Mouse (Mus musculus) left cerebral cortex, adult 6 months (tissue): ENCODE results near the gene E4f1. TPM values are rescaled to one million over a fixed set of nuclear protein-coding genes. Genes with fewer than 3 reads are reported as not detected.

ENCODE experiments used
- long read RNA-seq, 2 experiments: library from polyadenylated mRNA; unstranded; transcript quantifications; one replicate each; pipeline ENCODE4 v2.0.0; 2019 to 2020
- polyA plus RNA-seq: library from polyadenylated mRNA; unstranded; fragments of <200 nt; fragmentation: Nextera tagmentation; gene quantifications from 2 replicates; pipeline ENCODE4 v1.2.3, GENCODE M21; 2021

The E4f1 gene
- polyA plus RNA-seq: 10.7 and 12.9 TPM in 2 replicates
- long read RNA-seq, experiment 1, transcript E4f1-201 (14 exons, 2,574 nt): major isoform, 18 of 106 reads
- long read RNA-seq, experiment 1, partial matches to known transcripts: 34 of 106 reads
- long read RNA-seq, experiment 1, other reads (novel, unspliced or antisense): 50 of 106 reads
- long read RNA-seq, experiment 2, partial matches to known transcripts: 5 of 17 reads
- long read RNA-seq, experiment 2, other reads (novel, unspliced or antisense): 10 of 17 reads

DNA sequence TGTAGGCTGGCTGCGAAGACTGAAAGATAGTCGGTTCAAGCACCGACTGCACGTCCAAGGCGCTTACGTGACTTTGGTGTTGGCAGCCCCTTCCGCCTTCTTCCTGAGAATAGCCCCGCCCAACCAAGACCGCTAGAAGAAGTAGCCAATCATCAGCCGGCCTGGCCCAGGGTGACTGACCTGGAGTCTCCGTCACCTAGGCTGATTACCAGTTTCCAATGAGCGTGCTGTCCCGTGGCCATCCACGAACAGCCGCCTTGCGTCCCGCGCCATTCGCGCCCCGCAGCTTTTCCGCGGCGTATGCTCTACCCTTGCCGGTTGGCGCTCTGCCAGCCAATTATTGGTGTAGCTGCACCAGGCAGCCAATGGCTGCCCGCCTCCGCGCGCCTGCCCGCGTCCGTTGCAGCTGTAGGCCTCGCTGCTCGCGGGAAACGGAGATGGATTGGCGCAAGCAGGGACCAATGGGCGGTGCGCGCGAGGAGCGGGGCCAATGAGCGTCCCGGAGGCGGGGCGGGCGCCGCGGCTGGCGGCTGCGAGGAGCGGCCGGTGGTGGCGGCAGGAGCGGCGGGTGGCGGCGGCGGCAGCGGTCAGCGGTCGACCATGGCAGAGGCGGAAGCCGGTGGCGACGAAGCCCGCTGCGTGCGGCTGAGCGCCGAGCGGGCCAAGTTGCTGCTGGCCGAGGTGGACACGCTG, at the start of gene E4f1, which contains the start of gene Pgp:
TSS of gene E4f1 (minus strand) at position 404 of the 693 bp plus-strand sequence.
TSS of gene Pgp (plus strand) at position 483 of the 693 bp plus-strand sequence.

DNA sequence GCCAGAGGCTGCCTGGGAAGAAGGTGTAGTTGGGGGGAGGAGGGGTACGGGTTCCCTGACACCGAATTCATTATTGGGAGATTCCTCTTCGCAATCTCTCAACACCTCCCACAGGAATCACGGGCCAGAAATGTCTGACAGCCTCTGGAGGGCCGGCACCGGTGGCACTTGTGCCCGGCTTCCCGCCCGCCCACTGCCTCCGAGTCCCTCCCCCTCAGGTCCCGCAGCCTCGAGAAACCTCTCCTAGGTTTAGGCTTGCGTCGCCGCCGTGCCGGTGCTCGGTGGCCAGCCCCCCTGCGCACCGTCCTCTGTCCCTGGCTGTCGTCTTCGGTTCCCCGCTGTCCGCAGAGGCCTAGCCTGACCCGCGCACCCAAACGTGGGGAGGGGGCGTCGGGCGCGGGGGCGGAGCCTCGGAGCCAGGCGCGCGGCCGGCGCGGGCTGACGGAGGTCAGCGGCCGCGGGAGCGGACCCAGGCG, 18.1 kb upstream of the E4f1 start, which contains the start of gene Caskin1:
TSS of gene Caskin1 (plus strand) at position 416 of the 476 bp plus-strand sequence.

DNA sequence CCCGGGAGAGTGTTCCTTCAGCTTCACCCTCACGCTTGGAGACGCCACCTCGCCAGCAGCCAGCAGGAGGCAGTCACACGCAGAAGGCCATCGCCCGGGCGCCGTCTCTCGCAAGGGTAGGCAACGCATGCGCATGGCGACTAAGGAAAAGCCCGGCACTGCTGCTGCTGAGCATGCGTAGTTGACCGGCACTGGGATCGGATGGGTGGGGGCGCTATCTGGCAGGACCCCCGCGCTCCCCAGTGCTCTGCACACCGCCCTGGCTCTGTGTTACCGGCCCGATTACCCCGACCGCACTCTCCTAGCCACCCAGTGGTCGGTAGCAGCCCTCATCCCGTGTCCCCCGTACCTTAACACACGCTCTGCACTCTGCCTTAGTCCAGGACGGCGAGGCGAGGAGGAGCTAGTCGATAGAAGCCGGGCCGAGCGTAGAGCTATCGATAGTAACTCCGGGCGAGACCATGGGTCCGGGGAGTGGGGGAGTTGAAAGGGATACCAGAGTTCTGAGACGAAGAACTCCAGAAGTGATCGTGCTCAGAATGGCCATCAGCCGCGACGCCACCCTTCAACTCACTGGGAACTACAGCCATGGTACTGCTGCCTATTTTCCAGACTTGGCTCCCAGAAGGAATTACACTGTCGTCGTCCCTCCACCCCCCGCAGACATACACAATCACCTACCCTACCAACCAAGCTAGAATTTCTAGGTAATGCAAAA, 8.7 kb upstream of the E4f1 start, which contains the start of gene Mlst8:
TSS of gene Mlst8 (minus strand) at position 416 of the 718 bp plus-strand sequence.

DNA sequence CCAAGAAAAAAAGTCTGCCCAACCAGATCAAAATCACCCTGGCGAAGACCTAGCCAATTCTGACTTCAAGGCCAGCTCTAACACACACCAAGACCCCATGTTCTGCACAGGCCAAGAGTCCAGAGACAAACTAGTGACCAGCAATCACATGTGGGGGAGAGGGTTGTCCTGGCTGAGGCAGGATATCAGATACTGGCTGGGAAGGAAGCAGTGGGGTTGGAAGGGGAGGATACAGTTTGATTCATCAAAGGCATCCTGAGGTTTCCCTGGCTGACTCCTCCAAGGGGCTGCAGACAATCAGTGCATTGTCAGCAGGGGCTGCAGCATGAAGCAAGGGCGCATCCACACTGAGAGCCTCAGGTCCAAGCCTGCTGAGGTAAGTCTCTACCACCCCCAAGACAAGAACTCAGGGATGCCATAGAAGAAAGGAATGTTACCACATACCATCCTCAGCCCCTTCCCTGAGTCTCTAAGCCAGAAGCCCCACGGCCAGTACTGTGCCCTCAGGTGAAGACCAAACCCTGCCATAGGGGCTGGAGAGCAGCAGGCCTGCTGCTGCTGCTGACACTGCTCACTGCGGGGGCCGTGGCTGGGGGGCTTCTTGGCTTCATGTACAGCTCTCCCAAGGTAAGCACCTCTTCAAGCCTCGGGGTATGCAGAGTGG, 3.6 kb upstream of the E4f1 start, which contains the start of gene Bricd5:
TSS of gene Bricd5 (plus strand) at position 273 of the 664 bp plus-strand sequence.

GRCm38 (mm10) chr17:24442632-24443155, 27.4 kb downstream of the E4f1 start, which contains the start of gene Dnase1l2:
Dnase1l2 (minus strand) TSS chr17:24443105.

GRCm38 (mm10) chr17:24426471-24427169, 43.5 kb downstream of the E4f1 start, which contains the start of gene Eci1:
Eci1 (plus strand) TSS chr17:24426641.

DNA sequence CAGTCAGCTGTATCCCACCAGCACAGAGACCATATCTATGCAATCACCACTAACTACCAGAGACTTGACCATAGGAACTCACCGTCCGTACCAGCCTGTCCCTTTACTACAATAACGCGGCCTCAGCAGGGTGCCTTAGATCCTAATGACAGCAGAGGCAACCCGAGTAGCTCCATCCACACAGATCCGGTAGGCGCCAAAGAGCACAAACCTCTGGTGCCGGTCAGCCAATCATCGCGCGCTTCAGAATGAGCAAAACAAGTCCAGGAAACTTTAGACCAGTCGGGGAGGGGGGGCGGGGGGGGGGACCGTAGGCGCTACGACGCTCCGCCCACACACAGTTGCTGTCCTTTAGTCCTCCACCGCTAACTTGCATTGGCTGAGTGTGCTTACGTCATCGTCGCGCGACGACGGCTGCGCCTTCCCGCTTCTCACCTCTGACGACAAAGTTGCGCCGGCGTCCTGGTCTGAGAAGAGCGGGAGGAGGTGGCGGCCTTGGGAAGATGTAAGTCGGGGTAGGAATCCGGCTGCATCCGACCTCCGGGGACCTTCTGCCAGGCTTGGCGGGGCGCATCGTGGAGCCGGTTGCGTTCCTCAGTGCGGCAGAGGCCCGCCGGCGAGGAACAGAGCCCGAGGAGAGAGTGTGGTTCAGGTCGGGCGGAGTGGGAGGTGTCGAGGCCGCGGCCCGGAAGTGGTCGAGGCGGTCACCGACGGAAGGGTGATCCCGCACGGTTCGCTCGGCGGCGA, 55.7 kb downstream of the E4f1 start, which contains the start of gene Rnps1:
TSS of gene Rnps1 (plus strand) at position 336 of the 747 bp plus-strand sequence.

Other genes starting within 250 kb of the E4f1 start
- 8.3 and 8.5 TPM in 2 replicates for gene Tedc2, start 249.5 kb downstream of the E4f1 start, polyA plus RNA-seq
- 2.2 and 2.4 TPM in 2 replicates for gene Ccnf, start 218.8 kb downstream of the E4f1 start, polyA plus RNA-seq
- 0.22 and 0.34 TPM in 2 replicates for gene Abca17, start 119.2 kb downstream of the E4f1 start, polyA plus RNA-seq
- gene Abca3, start 118.4 kb downstream of the E4f1 start, polyA plus RNA-seq: 10.9 and 18.7 TPM in 2 replicates
- gene Rnps1, start 55.7 kb downstream of the E4f1 start, polyA plus RNA-seq: 90.6 and 122 TPM in 2 replicates
- gene Eci1, start 43.7 kb downstream of the E4f1 start, polyA plus RNA-seq: 78.8 and 90.8 TPM in 2 replicates
- 0.21 and 0.36 TPM in 2 replicates for gene Dnase1l2, start 27.2 kb downstream of the E4f1 start, polyA plus RNA-seq
- 93.6 and 113 TPM in 2 replicates for gene Pgp, start 79 bp upstream of the E4f1 start, polyA plus RNA-seq
- 0.82 and 1.2 TPM in 2 replicates for gene Bricd5, start 3.6 kb upstream of the E4f1 start, polyA plus RNA-seq
- 16.5 and 21.2 TPM in 2 replicates for gene Mlst8, start 8.8 kb upstream of the E4f1 start, polyA plus RNA-seq
- 8.6 and 20.5 TPM in 2 replicates for gene Caskin1, start 18.3 kb upstream of the E4f1 start, polyA plus RNA-seq
- gene Traf7, start 57.6 kb upstream of the E4f1 start, polyA plus RNA-seq: 20.3 TPM in 2 replicates
- 51.2 and 58.9 TPM in 2 replicates for gene Rab26, start 63.9 kb upstream of the E4f1 start, polyA plus RNA-seq
- 4.8 and 5.4 TPM in 2 replicates for gene Pkd1, start 79.5 kb upstream of the E4f1 start, polyA plus RNA-seq
- gene Tsc2, start 162.3 kb upstream of the E4f1 start, polyA plus RNA-seq: 60.7 and 86.2 TPM in 2 replicates
- 5.6 and 5.9 TPM in 2 replicates for gene Nthl1, start 162.4 kb upstream of the E4f1 start, polyA plus RNA-seq
- gene Slc9a3r2, start 180.0 kb upstream of the E4f1 start, polyA plus RNA-seq: 39.3 and 41.9 TPM in 2 replicates
- gene Npw, start 188.1 kb upstream of the E4f1 start, polyA plus RNA-seq: 0.47 and 0.65 TPM in 2 replicates
- gene Zfp598, start 199.4 kb upstream of the E4f1 start, polyA plus RNA-seq: 1.3 and 2.4 TPM in 2 replicates
- 282 and 371 TPM in 2 replicates for gene Syngr3, start 219.6 kb upstream of the E4f1 start, polyA plus RNA-seq
- 33.0 and 34.1 TPM in 2 replicates for gene Gfer, start 225.8 kb upstream of the E4f1 start, polyA plus RNA-seq
- 0.98 and 1.1 TPM in 2 replicates for gene Noxo1, start 225.9 kb upstream of the E4f1 start, polyA plus RNA-seq
- 15.2 and 20.2 TPM in 2 replicates for gene Tbl3, start 237.3 kb upstream of the E4f1 start, polyA plus RNA-seq
- gene Rnf151, start 247.8 kb upstream of the E4f1 start, polyA plus RNA-seq: not detected in 2 replicates
- 1,532 and 1,546 TPM in 2 replicates for gene Rps2, start 247.8 kb upstream of the E4f1 start, polyA plus RNA-seq